Comparison of ENCODE assay signal across 13 mouse cellular contexts in the genomic region with DNA sequence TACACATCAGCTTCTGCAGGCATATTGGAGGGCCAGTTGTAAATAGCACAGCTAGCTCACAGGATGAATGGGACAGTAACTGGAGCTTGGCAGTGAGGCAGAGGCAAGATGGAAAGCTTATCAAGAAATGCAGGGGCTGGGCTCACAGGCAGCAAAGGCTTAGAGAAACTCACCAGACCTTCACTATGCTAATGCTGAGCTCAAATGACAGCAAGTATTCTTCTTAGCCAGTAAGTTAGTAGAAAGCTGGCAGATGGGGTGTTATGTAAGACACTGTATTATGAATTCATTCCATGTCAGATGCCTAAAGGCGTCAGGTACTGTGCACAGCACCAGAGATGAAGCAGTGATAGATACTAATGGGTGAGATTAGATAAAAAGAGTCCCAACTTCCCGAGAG. TPM values are rescaled to one million over a fixed set of nuclear protein-coding genes. Genes with fewer than 3 reads are reported as not detected.
DNase-seq lines count a peak whose midpoint lies in the region; ATAC-seq lines count a peak whose summit lies in the region.
"Had no signal": no experiment of that assay in that cellular context is flagged by ENCODE, and none has a peak within 500 bp of the region (broad histone marks: within the 10 kb centered on the region; RNA-seq: fewer than 3 reads in every experiment).

No protein-coding gene starts in this region.

- intact Hi-C loops in heart, postnatal 10 days (cut with DNase I), result no loop called here

- ATAC-seq in frontal cortex, adult (ENCODE audit: low TSS enrichment), result peak; percentile 87

- no peak for DNase-seq in frontal cortex, postnatal 10 days (ENCODE audit: low spot score in 2 of 2)
- peak; percentile 70 to 93 for DNase-seq in frontal cortex, adult 2 months (ENCODE audit: extremely low spot score in 1 of 2, low spot score in 1 of 2)
- peak; percentile 78 for DNase-seq in layer of hippocampus, adult 9-11 months
- DNase-seq in right cerebral cortex, postnatal 25 days, result peak; percentile 53
- no peak for DNase-seq in heart, postnatal 10 days
- no peak for DNase-seq in embryo, embryonic 10 days (ENCODE audit: low spot score)
- DNase-seq: cerebellum, postnatal 25 days; gastrocnemius, postnatal 10 days; kidney, adult 11 months; kidney, postnatal 14 days; liver, embryonic 13.5 days; thymus, postnatal 36 days had no signal

RNA-seq across cellular contexts. Expression of a gene that starts 58.6 kb away (rescaled TPM):
- 26.8 and 27.3 TPM in 2 replicates for polyA plus RNA-seq in frontal cortex, adult 2 months (2012; rRNA removed)
- total RNA-seq in heart, postnatal 10 days (2021), result 10 to 100 TPM; 16.9 to 18.9 TPM

Comparison
In these comparisons a context has a peak if more than half of its experiments do, and no peak if none do; other contexts are left out.
1. DNase-seq: peak in frontal cortex, adult 2 months (2 of 2), layer of hippocampus, adult 9-11 months (single experiment) and right cerebral cortex, postnatal 25 days (single experiment); none in frontal cortex, postnatal 10 days (0 of 2), heart, postnatal 10 days (0 of 2) and embryo, embryonic 10 days (single experiment).